ENCODE assay signal across 10 mouse cellular contexts in the genomic region with DNA sequence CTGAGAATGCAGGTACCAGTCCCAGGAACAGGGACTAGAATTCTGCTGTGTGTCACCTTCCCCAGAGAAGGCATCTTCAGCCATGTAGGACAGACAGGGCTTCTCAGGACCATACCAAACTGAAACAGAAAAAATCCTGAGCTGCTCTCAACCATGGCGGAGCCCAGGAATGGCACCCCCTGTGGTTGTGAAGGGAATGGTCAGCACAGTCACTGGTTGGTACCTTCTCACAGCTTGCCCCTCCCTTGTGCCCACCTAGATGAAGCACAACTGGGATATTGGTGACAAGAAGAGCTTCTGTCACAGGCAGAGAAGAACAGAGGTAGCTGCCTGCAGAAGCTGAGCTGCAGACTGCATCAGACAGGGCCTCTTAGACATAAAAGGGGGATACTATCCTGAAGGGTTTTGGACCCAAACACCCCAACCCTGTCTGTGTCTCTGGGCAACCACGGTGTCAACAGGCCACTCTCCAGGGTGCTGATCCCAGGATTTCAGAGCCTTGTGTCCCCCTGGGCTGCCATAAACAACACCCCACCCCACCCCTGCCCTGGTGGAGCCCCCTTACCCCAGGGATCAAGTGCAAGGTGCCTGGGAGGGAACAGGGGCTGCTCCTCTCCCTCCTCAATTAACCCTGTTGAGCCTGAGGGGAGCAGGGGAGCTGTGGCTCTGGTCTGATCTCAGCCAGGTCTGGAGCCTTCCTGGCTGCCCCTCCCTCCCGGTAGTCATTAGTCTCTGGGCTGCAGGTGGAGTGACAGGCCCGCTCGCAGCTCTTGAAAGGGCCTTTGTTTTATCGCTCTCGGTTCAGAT.
A peak's percentile ranks its signal among the peaks of the same experiment; 100 is the strongest.
DNase-seq lines count a peak whose midpoint lies in the region; ATAC-seq and TF ChIP-seq lines count a peak whose summit lies in the region.
"Had no signal": no experiment of that assay in that cellular context is flagged by ENCODE, and none has a peak within 500 bp of the region (broad histone marks: within the 10 kb centered on the region; RNA-seq: fewer than 3 reads in every experiment).

No protein-coding gene starts in this region.

- 0 out of 2 replicates have a peak, but pooled peaks have one; percentile 7 for TF ChIP-seq CTCF in heart, adult 2 months (IDR thresholded peaks at IDR 0.05)
- TF ChIP-seq CTCF in cortical plate, adult 2 months (IDR thresholded peaks at IDR 0.05; ENCODE audit: extremely low read depth, insufficient read depth, low read length) = 0 out of 2 replicates have a peak, but pooled peaks have one; percentile 24

- H3K4me2 ChIP-seq in hindbrain, embryonic 13.5 days = no peak overlapping the region
- H3K4me2 ChIP-seq in midbrain, embryonic 16.5 days (ENCODE audit: low read length) = no peak overlapping the region
- H3K4me2 ChIP-seq: limb, embryonic 15.5 days had no signal

- DNase-seq in heart, adult 2 months = no peak
- no peak for DNase-seq in heart, postnatal 4 days
- DNase-seq in spleen, postnatal 36 days (ENCODE audit: low spot score in 2 of 2) = no peak
- no peak for DNase-seq in urinary bladder, postnatal 4 days (ENCODE audit: low spot score in 2 of 2)
- DNase-seq in lung, postnatal 14 days = no peak
- DNase-seq: thymus, postnatal 14 days had no signal

- TF ChIP-seq POLR2A in heart, adult 2 months (IDR thresholded peaks at IDR 0.05; ENCODE audit: insufficient read depth, low read depth, low read length) = no peak
- TF ChIP-seq POLR2A in cortical plate, adult 2 months (IDR thresholded peaks at IDR 0.05; ENCODE audit: extremely low read depth, insufficient read depth, low read length) = no peak

- no peak for TF ChIP-seq EP300 in heart, adult 2 months (IDR thresholded peaks at IDR 0.05; ENCODE audit: insufficient read depth, low read depth, low read length)

- H3K4me3 ChIP-seq in heart, adult 2 months = no peak overlapping the region
- no peak overlapping the region for H3K4me3 ChIP-seq in cortical plate, adult 2 months (ENCODE audit: insufficient read depth, low read length)
- no peak overlapping the region for H3K4me3 ChIP-seq in hindbrain, embryonic 13.5 days
- no peak overlapping the region for H3K4me3 ChIP-seq in midbrain, embryonic 16.5 days (ENCODE audit: low read depth, low read length)
- H3K4me3 ChIP-seq: limb, embryonic 15.5 days had no signal

- no peak overlapping the region for H3K9ac ChIP-seq in heart, adult 2 months (ENCODE audit: low read depth, low read length)
- no peak overlapping the region for H3K9ac ChIP-seq in hindbrain, embryonic 13.5 days
- H3K9ac ChIP-seq in midbrain, embryonic 16.5 days (ENCODE audit: low read depth, low read length) = peak overlapping the region; percentile 25
- H3K9ac ChIP-seq: limb, embryonic 15.5 days had no signal

- H3K36me3 ChIP-seq in heart, adult 2 months (ENCODE audit: control insufficient read depth, insufficient read depth, low read length) = no peaks in the 10 kb centered on the region
- H3K36me3 ChIP-seq in hindbrain, embryonic 13.5 days = no peaks in the 10 kb centered on the region
- no peaks in the 10 kb centered on the region for H3K36me3 ChIP-seq in midbrain, embryonic 16.5 days (ENCODE audit: control insufficient read depth, insufficient read depth, low read length)
- H3K36me3 ChIP-seq: limb, embryonic 15.5 days had no signal

- 43% methylated on average over 7 of the region's 7 CpGs for WGBS in heart, adult 2 months
- 14% methylated on average over 7 of the region's 7 CpGs for WGBS in hindbrain, embryonic 13.5 days
- 13% methylated on average over 7 of the region's 7 CpGs for whole genome bisulfite sequencing in midbrain, embryonic 16.5 days

- H3K27ac ChIP-seq in heart, adult 2 months = no peak overlapping the region
- H3K27ac ChIP-seq in cortical plate, adult 2 months (ENCODE audit: insufficient read depth, low read length) = no peak overlapping the region
- H3K27ac ChIP-seq in hindbrain, embryonic 13.5 days = peak overlapping the region; percentile 93
- H3K27ac ChIP-seq in midbrain, embryonic 16.5 days (ENCODE audit: low read length) = peak overlapping the region; percentile 74
- H3K27ac ChIP-seq: limb, embryonic 15.5 days had no signal

- 0 out of 2 replicates have a peak, but pooled peaks cover under 1% of the 10 kb centered on the region for H3K4me1 ChIP-seq in heart, adult 2 months (ENCODE audit: control insufficient read depth, insufficient read depth, low read length)
- H3K4me1 ChIP-seq in cortical plate, adult 2 months (ENCODE audit: control insufficient read depth, insufficient read depth, low read length) = peaks cover 2% of the 10 kb centered on the region; the same call in 1 of the 2 replicates
- H3K4me1 ChIP-seq in hindbrain, embryonic 13.5 days (replicated peaks) = peaks cover 72% of the 10 kb centered on the region
- H3K4me1 ChIP-seq in midbrain, embryonic 16.5 days (ENCODE audit: control insufficient read depth, insufficient read depth, low read length) = peaks cover 46% of the 10 kb centered on the region

- intact Hi-C loops in heart, adult 2 months (cut with DNase I) = no loop called here

- no peaks in the 10 kb centered on the region for H3K9me3 ChIP-seq in hindbrain, embryonic 13.5 days
- H3K9me3 ChIP-seq in midbrain, embryonic 16.5 days (replicated peaks; ENCODE audit: control insufficient read depth, low read length, poor library complexity, severe bottlenecking) = no peaks in the 10 kb centered on the region
- H3K9me3 ChIP-seq: limb, embryonic 15.5 days had no signal

- no peaks in the 10 kb centered on the region for H3K79me2 ChIP-seq in heart, adult 2 months (replicated peaks; ENCODE audit: control insufficient read depth, insufficient read depth, low read length)

- ATAC-seq in hindbrain, embryonic 13.5 days (ENCODE audit: low FRiP score) = peak; percentile 37; the same call in 1 of the 2 replicates
- peak; percentile 54 for ATAC-seq in midbrain, embryonic 16.5 days

- H3K27me3 ChIP-seq in heart, adult 2 months (ENCODE audit: control insufficient read depth, insufficient read depth, low read length) = no peaks in the 10 kb centered on the region
- H3K27me3 ChIP-seq in hindbrain, embryonic 13.5 days = no peaks in the 10 kb centered on the region
- no peaks in the 10 kb centered on the region for H3K27me3 ChIP-seq in midbrain, embryonic 16.5 days (ENCODE audit: control insufficient read depth, insufficient read depth, low read depth, low read length)
- H3K27me3 ChIP-seq: limb, embryonic 15.5 days had no signal

Comparison
In these comparisons a context has a peak if more than half of its experiments do, and no peak if none do; other contexts are left out.
1. H3K27ac ChIP-seq: peak in hindbrain, embryonic 13.5 days (single experiment) and midbrain, embryonic 16.5 days (single experiment); none in heart, adult 2 months (single experiment) and cortical plate, adult 2 months (single experiment).